Mouse (Mus musculus) intestine, embryonic 16.5 days (tissue): ENCODE results near the gene Colca2. TPM values are rescaled to one million over a fixed set of nuclear protein-coding genes. Genes with fewer than 3 reads are reported as not detected.

Experiments
- ATAC-seq: fragments of 200-750 bp; cut with Nextera tagmentation; 2 replicates; pipeline ENCODE4 v1.8.0; 2017; ENCODE audit warnings: moderate TSS enrichment, moderate library complexity
- H3K27ac ChIP-seq: fragments of 300-500 bp; sonication (generic); 2 replicates; pipeline ENCODE4 v1.5.1; 2014; ENCODE audit warnings: mild to moderate bottlenecking, low read length
- H3K27me3 ChIP-seq: fragments of 300-500 bp; sonication (generic); replicated peaks from 2 replicates; pipeline ENCODE4 v1.6.1; 2014; ENCODE audit warnings: low read length, control low read depth, mixed read lengths; ENCODE audit not compliant: control insufficient read depth, insufficient read depth
- H3K36me3 ChIP-seq: fragments of 300-500 bp; sonication (generic); 2 replicates; pipeline ENCODE4 v1.6.1; 2014; ENCODE audit warnings: low read length, control low read depth; ENCODE audit not compliant: control insufficient read depth, insufficient read depth
- H3K4me1 ChIP-seq: fragments of 300-500 bp; sonication (generic); 2 replicates; pipeline ENCODE4 v1.6.1; 2014; ENCODE audit warnings: low read length, control low read depth, mixed read lengths; ENCODE audit not compliant: control insufficient read depth, insufficient read depth
- H3K4me2 ChIP-seq: fragments of 300-500 bp; sonication (generic); 2 replicates; pipeline ENCODE4 v1.6.1; 2014; ENCODE audit warnings: low read depth, low read length, control low read depth
- H3K4me3 ChIP-seq: fragments of 300-500 bp; sonication (generic); 2 replicates; pipeline ENCODE4 v1.5.1; 2014; ENCODE audit warnings: mild to moderate bottlenecking, low read length
- H3K9ac ChIP-seq: fragments of 300-500 bp; sonication (generic); 2 replicates; pipeline ENCODE4 v1.6.1; 2014; ENCODE audit warnings: low read depth, low read length
- H3K9me3 ChIP-seq: fragments of 300-500 bp; sonication (generic); 2 replicates; pipeline ENCODE4 v1.6.1; 2016; ENCODE audit warnings: low read length, control low read depth; ENCODE audit not compliant: control insufficient read depth
- WGBS: fragments of 180-500 bp; shearing (Covaris S2); extraction: QIAGEN DNeasy Blood & Tissue Kit; methylation state at CpG from one replicate; pipeline ENCODE4 v1.1.7; 2014; 5-methylcytosine and 5-hydroxymethylcytosine counted together
- polyA plus RNA-seq: library from polyadenylated mRNA; unstranded; fragments of >200 nt; fragmentation: Nextera tagmentation; extraction: Ambion mirVana; gene quantifications from 2 replicates; pipeline ENCODE4 v1.2.1, GENCODE M21; 2015

Gene Colca2
- polyA plus RNA-seq, 1 experiment from 2014 or later = 2.1 TPM

GRCm38 (mm10) chr9:51312554-51313317, 34.4 kb upstream of the Colca2 start:
- 0 out of 2 replicates have a peak overlapping the region, but pooled peaks have one; percentile 26 for H3K27ac ChIP-seq
- H3K4me1 ChIP-seq = 0 out of 2 replicates have a peak, but pooled peaks cover 3% of the 10 kb centered on the region
- no peak overlapping the region; the same call in 1 of the 2 replicates for H3K9ac ChIP-seq
- no peaks in the 10 kb centered on the region for H3K9me3 ChIP-seq
- H3K27me3 ChIP-seq = peaks cover 3% of the 10 kb centered on the region; the same call in 1 of the 2 replicates
- WGBS = 31% methylated on average over 18 of the region's 18 CpGs
- H3K4me3 ChIP-seq = peak overlapping the region; percentile 29
- no peaks in the 10 kb centered on the region for H3K36me3 ChIP-seq
- ATAC-seq = peak; percentile 81
- peak overlapping the region; percentile 47 for H3K4me2 ChIP-seq

- Histone ChIP-seq H3K9me3 (no peaks in the 10 kb centered on the region), H3K9ac (no peak overlapping the region), H3K27me3 (peaks cover 4% of the 10 kb centered on the region; the same call in 1 of the 2 replicates), H3K36me3 (no peaks in the 10 kb centered on the region), H3K27ac (no peak overlapping the region), H3K4me2 (no peak overlapping the region), H3K4me1 (0 out of 2 replicates have a peak, but pooled peaks cover 3% of the 10 kb centered on the region), H3K4me3 (no peak overlapping the region)
- 65% methylated on average over 7 of the region's 7 CpGs for WGBS
- ATAC-seq = no peak
These were observed 32.1 kb upstream of the Colca2 start for GRCm38 (mm10) chr9:51310515-51310914.

- Histone ChIP-seq H3K9ac (no peak overlapping the region), H3K4me1 (no peaks in the 10 kb centered on the region), H3K36me3 (no peaks in the 10 kb centered on the region), H3K4me2 (no peak overlapping the region), H3K27ac (no peak overlapping the region), H3K27me3 (peaks cover 8% of the 10 kb centered on the region; the same call in 1 of the 2 replicates), H3K9me3 (no peaks in the 10 kb centered on the region), H3K4me3 (no peak overlapping the region)
- ATAC-seq = no peak
- WGBS = 85% methylated on average over 3 of the region's 3 CpGs
These were observed 28.0 kb upstream of the Colca2 start for GRCm38 (mm10) chr9:51306351-51306750.

GRCm38 (mm10) chr9:51305146-51305545, 26.8 kb upstream of the Colca2 start:
- no peaks in the 10 kb centered on the region for H3K36me3 ChIP-seq
- H3K4me3 ChIP-seq = no peak overlapping the region
- H3K27me3 ChIP-seq = peaks cover 8% of the 10 kb centered on the region; the same call in 1 of the 2 replicates
- H3K4me2 ChIP-seq = no peak overlapping the region
- H3K4me1 ChIP-seq = no peaks in the 10 kb centered on the region
- ATAC-seq = no peak
- H3K9ac ChIP-seq = no peak overlapping the region
- no peak overlapping the region for H3K27ac ChIP-seq
- no peaks in the 10 kb centered on the region for H3K9me3 ChIP-seq
- WGBS = 71% methylated on average over 3 of the region's 3 CpGs

- Histone ChIP-seq H3K4me1 (no peaks in the 10 kb centered on the region), H3K36me3 (no peaks in the 10 kb centered on the region), H3K9me3 (no peaks in the 10 kb centered on the region), H3K9ac (no peak overlapping the region), H3K27ac (no peak overlapping the region), H3K4me2 (no peak overlapping the region), H3K27me3 (peaks cover 8% of the 10 kb centered on the region; the same call in 1 of the 2 replicates), H3K4me3 (no peak overlapping the region)
- 73% methylated on average over 5 of the region's 5 CpGs for WGBS
- ATAC-seq = no peak
These were observed 25.6 kb upstream of the Colca2 start for GRCm38 (mm10) chr9:51303980-51304379.

- WGBS = 72% methylated on average over 8 of the region's 8 CpGs
- ATAC-seq = no peak
- 0 out of 2 replicates have a peak, but pooled peaks cover 3% of the 10 kb centered on the region for H3K4me1 ChIP-seq
- peaks cover 7% of the 10 kb centered on the region; the same call in 1 of the 2 replicates for H3K9me3 ChIP-seq
- no peak overlapping the region for H3K4me2 ChIP-seq
- H3K4me3 ChIP-seq = no peak overlapping the region
- no peaks in the 10 kb centered on the region for H3K27me3 ChIP-seq
- no peaks in the 10 kb centered on the region for H3K36me3 ChIP-seq
- no peak overlapping the region for H3K9ac ChIP-seq
- H3K27ac ChIP-seq = no peak overlapping the region
These were observed 15.2 kb upstream of the Colca2 start for GRCm38 (mm10) chr9:51293541-51293940.

- Histone ChIP-seq H3K36me3 (no peaks in the 10 kb centered on the region), H3K9ac (no peak overlapping the region), H3K27me3 (no peaks in the 10 kb centered on the region), H3K4me1 (0 out of 2 replicates have a peak, but pooled peaks cover 3% of the 10 kb centered on the region), H3K9me3 (no peaks in the 10 kb centered on the region), H3K27ac (no peak overlapping the region), H3K4me2 (no peak overlapping the region), H3K4me3 (no peak overlapping the region)
- WGBS = 31% methylated on average over 4 of the region's 4 CpGs
- peak; percentile 61 for ATAC-seq
These were observed 14.3 kb upstream of the Colca2 start for GRCm38 (mm10) chr9:51292674-51293073.

- peak; percentile 58; the same call in 1 of the 2 replicates for ATAC-seq
- 70% methylated on average over 4 of the region's 4 CpGs for WGBS
- Histone ChIP-seq H3K4me2 (no peak overlapping the region), H3K9ac (no peak overlapping the region), H3K4me3 (no peak overlapping the region), H3K27ac (no peak overlapping the region), H3K27me3 (no peaks in the 10 kb centered on the region), H3K4me1 (peaks cover 6% of the 10 kb centered on the region; the same call in 1 of the 2 replicates), H3K9me3 (no peaks in the 10 kb centered on the region), H3K36me3 (no peaks in the 10 kb centered on the region)
These were observed 12.6 kb upstream of the Colca2 start for GRCm38 (mm10) chr9:51290980-51291379.

- Histone ChIP-seq H3K4me2 (no peak overlapping the region), H3K9me3 (no peaks in the 10 kb centered on the region), H3K4me1 (peaks cover 3% of the 10 kb centered on the region; the same call in 1 of the 2 replicates), H3K27me3 (no peaks in the 10 kb centered on the region; the same call in 1 of the 2 replicates), H3K27ac (no peak overlapping the region), H3K36me3 (no peaks in the 10 kb centered on the region), H3K9ac (no peak overlapping the region), H3K4me3 (no peak overlapping the region)
- WGBS = 35% methylated on average over 2 of the region's 2 CpGs
- peak; percentile 47; the same call in 1 of the 2 replicates for ATAC-seq
These were observed 7.7 kb upstream of the Colca2 start for GRCm38 (mm10) chr9:51286079-51286478.
